Mouse (Mus musculus): ENCODE measurements around the gene Naa80. TPM values are rescaled to one million over a fixed set of nuclear protein-coding genes. Genes with fewer than 3 reads are reported as not detected.

Gene Naa80
- total RNA-seq, 2 experiments from 2014 or later = 13.0 to 16.2 TPM

DNA sequence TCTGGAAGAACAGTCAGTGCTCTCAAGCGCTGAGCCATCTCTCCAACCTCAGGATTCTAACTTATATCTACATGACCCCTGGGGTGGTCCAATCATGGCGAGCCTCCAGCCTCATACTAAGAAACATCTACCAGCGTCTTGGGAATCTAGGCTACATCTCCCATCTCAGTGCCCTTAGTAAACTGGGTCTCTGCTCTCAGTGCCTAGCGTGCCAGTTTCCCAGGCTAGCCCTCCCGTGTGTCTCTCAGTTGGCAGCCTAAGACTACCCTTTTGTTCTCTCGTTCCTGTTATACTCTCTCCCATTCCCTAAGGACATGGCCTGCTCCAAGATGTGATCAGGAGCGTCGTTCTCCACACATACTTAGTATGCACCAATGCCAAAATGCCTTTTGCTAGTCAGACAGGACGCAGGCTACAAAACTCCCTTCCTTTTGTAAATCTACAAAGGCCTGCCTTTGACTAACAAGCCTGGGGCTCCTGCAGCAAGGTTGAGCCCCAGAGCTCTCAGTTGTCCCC, 52.7 kb downstream of the Naa80 start:
- DNase-seq = no peak
- intact Hi-C loops (cut with DNase I) = no loop called here

DNA sequence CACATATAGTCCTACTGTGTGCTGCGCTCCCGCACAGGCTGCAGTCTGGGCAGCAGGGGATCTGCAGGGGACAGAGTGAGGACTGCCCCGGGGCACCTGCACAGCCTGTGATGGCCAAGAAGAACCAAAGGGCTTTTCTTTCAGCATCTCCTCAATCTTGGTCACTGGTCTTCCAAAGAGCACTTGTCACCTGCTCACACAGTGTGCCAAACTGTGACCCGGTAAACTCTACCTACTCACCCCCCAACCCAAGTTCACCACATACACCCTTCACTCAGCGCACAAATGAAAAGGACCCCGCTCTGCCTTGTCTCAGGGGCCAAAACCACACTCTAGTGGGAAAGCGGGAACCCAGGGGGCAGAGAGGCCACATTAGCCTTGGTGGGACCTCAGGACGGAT, 53.2 kb downstream of the Naa80 start:
- DNase-seq = no peak
- intact Hi-C loops (cut with DNase I) = loop anchor here (2.0 kb wide), 1 partner anchor 19 kb away; no protein-coding TSS in a partner anchor

DNA sequence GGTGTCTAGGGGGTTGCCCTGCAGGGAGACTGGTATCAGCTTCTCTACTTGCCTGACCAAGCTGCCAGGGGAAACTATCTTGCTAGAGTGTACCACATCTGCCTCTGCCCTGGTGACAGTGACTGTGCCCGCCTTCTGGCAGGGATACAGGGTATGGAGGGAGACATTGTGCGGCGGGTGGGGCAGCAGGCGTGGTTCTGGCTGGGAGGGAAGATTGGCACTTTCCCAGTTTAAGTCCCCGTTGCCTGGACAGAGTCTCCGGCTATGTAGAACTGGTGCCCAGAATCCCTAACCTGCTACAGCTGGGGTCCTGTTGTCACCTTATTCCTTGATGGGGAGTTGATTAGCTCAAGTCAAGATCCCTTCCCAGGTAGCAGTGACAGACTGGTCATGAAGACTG, 53.8 kb downstream of the Naa80 start:
- intact Hi-C loops (cut with DNase I) = loop anchor here (2.0 kb wide), 1 partner anchor 20 kb away; no protein-coding TSS in a partner anchor

DNA sequence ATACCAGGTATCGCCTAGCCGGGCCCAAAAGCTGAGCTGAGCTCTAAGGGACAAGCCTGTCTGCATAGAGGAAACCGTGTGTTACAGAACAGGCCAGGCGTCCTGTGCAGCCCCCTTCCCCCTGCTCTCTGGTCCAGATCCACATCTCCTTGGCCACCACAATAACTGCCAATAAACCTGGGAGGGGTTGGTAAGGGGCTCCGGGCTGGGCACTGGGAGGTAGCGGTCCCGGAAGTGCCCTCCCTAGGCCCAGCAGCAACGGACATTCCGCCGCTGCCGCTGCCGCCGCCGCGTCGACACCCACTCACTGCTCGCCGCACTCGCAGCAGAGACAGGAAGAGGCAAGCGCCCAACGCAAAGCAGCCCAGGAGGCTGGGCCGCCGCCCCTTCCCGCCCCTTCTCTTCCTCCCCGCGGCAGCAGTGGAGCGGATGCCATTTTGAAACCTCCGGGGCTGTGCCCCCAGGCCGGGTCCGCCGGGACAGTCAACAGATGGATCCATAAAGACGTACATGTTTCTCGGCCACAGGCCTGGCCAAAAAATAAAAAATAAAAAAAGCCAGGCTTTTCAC, 54.5 kb downstream of the Naa80 start:
- peak; percentile 87 to 89 for DNase-seq

More for the DNA sequence above, 53.8 kb downstream of the Naa80 start:
- DNase-seq = peak; percentile 80 to 84

More for the DNA sequence above, 54.5 kb downstream of the Naa80 start:
- intact Hi-C loops (cut with DNase I) = loop anchor here (2.0 kb wide), 1 partner anchor 20 kb away; no protein-coding TSS in a partner anchor

Other genes with a start within 250 kb of the Naa80 start
- 10 to 100 TPM; 16.8 to 17.0 TPM for gene Hemk1, start 240.5 kb upstream of the Naa80 start, total RNA-seq (2021)
- 10 to 100 TPM in 1 of 2 experiments, 1 to 10 TPM in 1; 8.9 to 11.4 TPM for gene 6430571L13Rik, start 238.3 kb upstream of the Naa80 start, total RNA-seq (2021)
- 10 to 100 TPM in 1 of 2 experiments, 1 to 10 TPM in 1; 7.3 to 13.2 TPM for gene Cacna2d2, start 179.3 kb upstream of the Naa80 start, total RNA-seq (2021)
- gene Tmem115, start 44.9 kb upstream of the Naa80 start, total RNA-seq (2021) = 10 to 100 TPM; 25.0 to 26.5 TPM
- gene Cyb561d2, start 36.7 kb upstream of the Naa80 start, total RNA-seq (2021) = 1 to 10 TPM; 5.5 to 6.2 TPM
- gene Nprl2, start 36.7 kb upstream of the Naa80 start, total RNA-seq (2021) = 10 to 100 TPM; 12.9 to 16.7 TPM
- gene Zmynd10, start 31.6 kb upstream of the Naa80 start, total RNA-seq (2021) = not detected
- gene Rassf1, start 27.3 kb upstream of the Naa80 start, total RNA-seq (2021) = 10 to 100 TPM; 28.8 to 32.0 TPM
- gene Tusc2, start 15.6 kb upstream of the Naa80 start, total RNA-seq (2021) = 10 to 100 TPM; 25.7 to 26.8 TPM
- gene Hyal2, start 10.9 kb upstream of the Naa80 start, total RNA-seq (2021) = 10 to 100 TPM; 47.0 to 56.0 TPM
- gene Hyal1, start 2.0 kb upstream of the Naa80 start, total RNA-seq (2021) = 1 to 10 TPM; 3.9 to 5.7 TPM
- gene Hyal3, start 1.9 kb downstream of the Naa80 start, total RNA-seq (2021) = under 1 TPM; 0.41 to 0.79 TPM
- gene Ifrd2, start 8.8 kb downstream of the Naa80 start, total RNA-seq (2021) = 10 to 100 TPM; 36.9 to 40.7 TPM
- 10 to 100 TPM; 15.4 to 17.3 TPM for gene Sema3b, start 30.3 kb downstream of the Naa80 start, total RNA-seq (2021)
- gene Gnai2, start 56.5 kb downstream of the Naa80 start, total RNA-seq (2021) = 100 to 1,000 TPM; 422 to 478 TPM
- 10 to 100 TPM; 20.5 to 22.6 TPM for gene Slc38a3, start 90.6 kb downstream of the Naa80 start, total RNA-seq (2021)
- not detected for gene Gnat1, start 100.8 kb downstream of the Naa80 start, total RNA-seq (2021)
- 10 to 100 TPM; 19.4 to 22.2 TPM for gene Sema3f, start 131.6 kb downstream of the Naa80 start, total RNA-seq (2021)
- gene Rbm5, start 192.1 kb downstream of the Naa80 start, total RNA-seq (2021) = 10 to 100 TPM; 57.8 to 66.6 TPM